Mouse (Mus musculus) bone marrow macrophage, adult 2 months (primary cell): ENCODE measurements around the gene Card19. TPM values are rescaled to one million over a fixed set of nuclear protein-coding genes. Genes with fewer than 3 reads are reported as not detected.

Experiments
- H3K27ac ChIP-seq: 2 replicates; pipeline ENCODE4 v1.5.1; 2012; ENCODE audit warnings: low read depth, low read length; ENCODE audit not compliant: insufficient read depth
- H3K4me1 ChIP-seq: 2 replicates; pipeline ENCODE4 v1.6.1; 2012; ENCODE audit warnings: low read length; ENCODE audit not compliant: control insufficient read depth, insufficient read depth
- H3K4me3 ChIP-seq: 2 replicates; pipeline ENCODE4 v1.5.1; 2012; ENCODE audit warnings: mild to moderate bottlenecking, low read length, moderate library complexity; ENCODE audit not compliant: insufficient read depth
- CTCF ChIP-seq: IDR thresholded peaks from 2 replicates; pipeline ENCODE4 v1.5.1; 2012; ENCODE audit warnings: low read depth, mild to moderate bottlenecking, low read length, moderate library complexity
- POLR2A ChIP-seq: IDR thresholded peaks from 2 replicates; pipeline ENCODE4 v1.6.1; 2012; ENCODE audit warnings: mild to moderate bottlenecking, low read depth, low read length, borderline replicate concordance
- polyA plus RNA-seq: library from polyadenylated mRNA; stranded (reverse); fragments of >200 nt; gene quantifications from 2 replicates; pipeline ENCODE4 v1.2.4, GENCODE M21; 2012; ENCODE audit not compliant: missing spikeins, insufficient read depth, insufficient read length

The Card19 gene
- polyA plus RNA-seq, 1 experiment = 261 TPM

GRCm38 (mm10) chr13:49188966-49189360 lies 26.9 kb downstream of the Card19 start:
- Histone ChIP-seq H3K27ac (peak overlapping the region; percentile 90), H3K4me1 (peaks cover 61% of the 10 kb centered on the region), H3K4me3 (peak overlapping the region; percentile 67)
- no peak for TF ChIP-seq CTCF
- TF ChIP-seq POLR2A = no peak

- H3K4me3 ChIP-seq = peak overlapping the region; percentile 67
- peak overlapping the region; percentile 90 for H3K27ac ChIP-seq
- no peak for TF ChIP-seq CTCF
- 0 out of 2 replicates have a peak, but pooled peaks have one; percentile 10 for TF ChIP-seq POLR2A
- peaks cover 60% of the 10 kb centered on the region for H3K4me1 ChIP-seq
Observed at GRCm38 (mm10) chr13:49188219-49188965, 27.4 kb downstream of the Card19 start.

GRCm38 (mm10) chr13:49187288-49188218 lies 28.3 kb downstream of the Card19 start, which contains the start of gene Ninj1:
TSS of gene Ninj1 (plus strand) at chr13:49187485.
- H3K4me1 ChIP-seq = peaks cover 59% of the 10 kb centered on the region
- TF ChIP-seq CTCF = no peak
- TF ChIP-seq POLR2A = peak; percentile 87; the same call in 1 of the 2 replicates
- H3K4me3 ChIP-seq = peak within 1 kb of the TSS; percentile 67
- peak within 1 kb of the TSS; percentile 90 for H3K27ac ChIP-seq

GRCm38 (mm10) chr13:49186798-49187287 lies 29.0 kb downstream of the Card19 start:
- Histone ChIP-seq H3K4me1 (peaks cover 56% of the 10 kb centered on the region), H3K27ac (peak overlapping the region; percentile 76), H3K4me3 (0 out of 2 replicates have a peak overlapping the region, but pooled peaks have one; percentile 14)
- TF ChIP-seq CTCF (no peak), POLR2A (no peak)

- no peak overlapping the region for H3K4me3 ChIP-seq
- peak overlapping the region; percentile 30 for H3K27ac ChIP-seq
- H3K4me1 ChIP-seq = peaks cover 44% of the 10 kb centered on the region
- TF ChIP-seq CTCF (no peak), POLR2A (no peak)
Observed at GRCm38 (mm10) chr13:49183646-49184045, 32.2 kb downstream of the Card19 start.

- TF ChIP-seq CTCF = no peak
- H3K4me1 ChIP-seq = peaks cover 49% of the 10 kb centered on the region
- H3K27ac ChIP-seq = peak overlapping the region; percentile 30
- no peak overlapping the region for H3K4me3 ChIP-seq
Observed at GRCm38 (mm10) chr13:49183161-49183560, 32.7 kb downstream of the Card19 start.

- no peak overlapping the region for H3K27ac ChIP-seq
- H3K4me1 ChIP-seq = peaks cover 47% of the 10 kb centered on the region
- TF ChIP-seq POLR2A = no peak
- TF ChIP-seq CTCF = no peak
- H3K4me3 ChIP-seq = no peak overlapping the region
Observed at GRCm38 (mm10) chr13:49181411-49181984, 34.3 kb downstream of the Card19 start.

- Histone ChIP-seq H3K4me3 (no peak overlapping the region), H3K27ac (no peak overlapping the region), H3K4me1 (peaks cover 43% of the 10 kb centered on the region)
- TF ChIP-seq POLR2A (no peak), CTCF (no peak)
Observed at GRCm38 (mm10) chr13:49180691-49181090, 35.1 kb downstream of the Card19 start.

- H3K4me3 ChIP-seq = no peak overlapping the region
- no peak overlapping the region for H3K27ac ChIP-seq
- TF ChIP-seq CTCF = no peak
- TF ChIP-seq POLR2A = no peak
- peaks cover 43% of the 10 kb centered on the region for H3K4me1 ChIP-seq
Observed at GRCm38 (mm10) chr13:49180274-49180673, 35.6 kb downstream of the Card19 start.
